Mouse (Mus musculus) layer of hippocampus, adult 9-10 months (tissue): ENCODE measurements around the gene Btbd9.
"Not testable (repeated sequence)": the region's sequence is repeated elsewhere in the genome, so short reads cannot be mapped to it uniquely, and the experiment has no call there.

ENCODE experiments used
- DNase-seq: peaks from one replicate; pipeline ENCODE4 v3.0.0; 2022; ENCODE audit warnings: low spot score

The Btbd9 gene

DNA sequence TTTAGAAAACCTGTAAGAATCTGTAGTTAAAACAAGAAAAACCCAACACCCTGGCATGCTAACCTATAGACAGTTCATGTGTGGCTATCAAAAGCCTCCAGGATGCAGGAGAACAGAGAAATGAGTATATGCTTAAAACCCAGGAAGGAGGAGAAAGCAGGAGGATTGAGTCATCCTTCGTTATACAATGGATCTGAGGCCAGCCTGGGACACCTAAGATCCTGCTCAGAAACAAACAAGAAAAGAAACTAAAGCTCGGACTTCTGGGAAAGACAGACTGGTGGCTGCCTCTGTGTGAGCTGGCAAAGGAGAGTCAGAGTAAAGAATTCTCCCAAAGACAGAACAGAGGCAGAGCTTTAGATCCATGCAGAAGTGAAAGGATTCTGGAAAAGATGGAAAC lies 17.7 kb downstream of the Btbd9 start:
- DNase-seq, result no peak

- no peak for DNase-seq
These were observed 19.8 kb downstream of the Btbd9 start for GRCm38 (mm10) chr17:30556512-30556911.

GRCm38 (mm10) chr17:30553027-30553937 lies 23.0 kb downstream of the Btbd9 start:
- no peak for DNase-seq

GRCm38 (mm10) chr17:30550774-30551107 lies 25.5 kb downstream of the Btbd9 start:
- DNase-seq, result no peak

DNA sequence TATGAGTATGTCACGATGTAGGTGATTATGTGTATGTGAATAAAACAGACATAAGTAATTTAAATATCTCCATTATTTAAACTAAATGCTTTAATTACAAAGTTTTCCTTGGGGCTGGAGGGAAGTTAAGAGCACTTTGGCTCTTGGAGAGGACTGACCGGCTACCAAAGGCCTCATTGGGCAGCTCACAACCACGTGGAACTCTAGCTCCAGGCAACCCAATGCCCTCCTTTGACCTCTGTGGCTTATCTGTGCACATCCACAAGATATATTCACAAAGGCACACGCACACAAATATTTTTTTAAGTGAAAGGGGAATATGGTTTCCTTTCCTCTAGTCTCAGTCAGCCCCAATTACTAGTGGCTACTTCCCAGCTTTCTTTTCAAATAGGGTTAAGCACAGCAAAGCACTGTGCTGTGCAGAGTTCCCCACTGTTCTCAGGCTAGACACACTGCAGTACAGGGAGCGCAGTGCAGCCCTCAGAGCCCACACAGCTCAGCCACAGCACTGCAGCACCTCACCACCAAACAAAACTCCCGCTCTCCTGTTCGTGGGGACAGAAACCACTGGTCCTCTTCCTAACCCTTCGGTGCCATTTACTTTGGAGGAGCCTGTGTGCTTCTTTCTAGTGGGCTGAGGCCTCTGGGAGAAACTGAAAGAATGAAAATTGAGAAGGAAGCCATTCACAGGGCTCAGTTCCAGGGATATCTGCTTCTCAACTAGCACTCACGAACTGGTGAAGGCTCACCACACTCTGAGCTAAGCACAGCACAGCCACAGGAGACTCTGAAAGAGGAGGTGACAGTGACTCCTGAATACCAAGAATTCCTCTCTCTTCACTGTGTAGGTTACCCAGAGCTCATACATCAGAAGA lies 26.2 kb downstream of the Btbd9 start:
- no peak for DNase-seq

- peak; percentile 66 for DNase-seq
These were observed 37.2 kb downstream of the Btbd9 start for GRCm38 (mm10) chr17:30539098-30539497.

- no peak for DNase-seq
These were observed 39.6 kb downstream of the Btbd9 start for GRCm38 (mm10) chr17:30536651-30537050.

DNA sequence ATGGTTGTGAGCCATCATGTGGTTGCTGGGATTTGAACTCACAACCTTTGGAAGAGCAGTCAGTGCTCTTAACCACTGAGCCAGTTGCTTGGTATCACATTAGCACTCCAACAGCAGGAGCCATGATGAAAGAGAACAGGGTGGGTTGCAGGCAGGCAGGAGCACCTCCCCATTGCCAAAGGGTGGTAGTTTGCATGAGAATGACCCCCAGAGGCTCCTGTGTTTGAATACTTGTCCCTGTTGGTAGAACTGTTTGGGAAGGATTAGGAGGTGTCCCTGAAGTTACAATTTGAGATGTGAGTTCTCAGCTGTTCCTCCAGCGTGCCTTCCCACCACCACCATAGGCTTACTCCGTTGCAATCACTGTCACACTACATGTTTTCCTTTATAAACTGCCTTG lies 43.2 kb downstream of the Btbd9 start:
- no peak for DNase-seq

DNA sequence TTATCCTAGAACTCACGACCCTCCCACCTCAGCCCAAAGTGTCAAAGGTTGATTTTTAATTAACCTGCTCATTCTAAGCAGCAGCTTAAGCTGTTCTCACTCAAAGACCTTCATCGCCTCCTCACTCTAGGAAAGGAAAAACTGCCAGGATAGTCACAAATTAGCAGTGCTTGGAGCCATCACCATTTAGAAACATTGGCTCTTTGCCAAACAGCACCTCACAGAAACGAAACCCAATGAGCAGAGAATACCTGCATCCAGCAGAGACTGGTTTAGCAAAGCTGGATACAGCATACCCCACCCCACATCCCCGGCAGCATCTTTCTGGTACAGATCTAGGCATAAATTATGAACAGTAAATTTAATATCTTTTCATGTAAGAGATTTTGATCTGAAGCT lies 45.7 kb downstream of the Btbd9 start:
- no peak for DNase-seq

GRCm38 (mm10) chr17:30529632-30530541 lies 46.4 kb downstream of the Btbd9 start:
- DNase-seq, result no peak

DNA sequence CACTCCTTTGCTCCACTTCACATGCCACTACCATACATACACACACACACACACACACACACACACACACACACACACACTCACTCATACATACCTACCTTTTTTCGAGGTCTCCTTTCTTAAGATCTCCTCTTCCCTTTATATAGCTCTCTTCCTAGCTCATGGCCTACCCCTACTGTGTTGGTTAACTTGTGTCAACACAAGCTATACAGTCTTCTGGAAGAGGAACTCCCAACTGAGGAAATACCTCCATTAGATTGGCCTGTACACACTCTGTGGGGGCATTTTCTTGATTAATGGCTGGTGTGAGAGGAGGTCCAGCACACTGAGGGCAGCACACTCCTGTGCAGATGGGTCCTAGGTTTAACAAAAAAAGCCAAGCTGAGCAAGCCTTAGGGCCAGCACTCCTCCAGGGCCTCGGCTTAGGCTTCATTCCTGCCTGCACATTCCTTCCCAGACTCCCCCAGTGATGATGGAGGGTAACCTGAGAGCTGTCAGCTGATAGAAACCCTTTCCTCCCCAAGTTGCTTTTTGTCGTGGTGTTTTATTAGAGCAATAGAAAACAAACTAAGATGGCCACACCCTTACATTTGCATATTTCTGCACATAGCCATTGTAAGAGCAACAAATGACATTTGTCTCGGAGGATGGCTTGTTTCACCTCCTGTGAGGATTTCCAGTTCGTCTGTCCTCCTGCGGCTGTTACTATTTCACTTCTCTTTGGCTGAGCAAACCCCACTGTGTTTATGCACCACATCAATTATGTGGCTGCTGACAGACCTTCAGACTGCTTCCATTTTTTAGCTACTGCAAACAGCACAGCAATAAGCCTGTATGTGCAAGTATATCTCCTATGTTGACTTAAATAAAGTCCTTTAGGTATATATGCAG lies 50.6 kb downstream of the Btbd9 start:
- no peak for DNase-seq

- DNase-seq, result peak; percentile 68
These were observed 51.8 kb downstream of the Btbd9 start for GRCm38 (mm10) chr17:30524451-30524850.

GRCm38 (mm10) chr17:30523783-30524182 lies 52.5 kb downstream of the Btbd9 start:
- no peak for DNase-seq

- no peak for DNase-seq
These were observed 53.7 kb downstream of the Btbd9 start for GRCm38 (mm10) chr17:30522406-30523078.

DNA sequence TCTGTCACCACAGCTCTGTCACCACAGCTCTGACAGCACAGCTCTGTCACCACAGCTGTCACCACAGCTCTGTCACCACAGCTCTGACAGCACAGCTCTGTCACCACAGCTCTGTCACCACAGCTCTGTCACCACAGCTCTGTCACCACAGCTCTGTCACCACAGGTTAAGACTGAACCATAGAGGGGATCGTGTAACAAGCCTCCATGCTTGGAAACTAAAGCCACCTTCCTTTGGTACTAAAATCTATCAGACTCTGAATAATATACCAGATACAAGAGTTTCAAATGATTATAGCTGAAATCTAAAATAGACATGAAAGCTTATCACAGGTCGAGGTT lies 57.1 kb downstream of the Btbd9 start:
- not testable (repeated sequence) for DNase-seq

GRCm38 (mm10) chr17:30518431-30519171 lies 57.7 kb downstream of the Btbd9 start:
- no peak for DNase-seq

- DNase-seq, result no peak
These were observed 59.5 kb downstream of the Btbd9 start for GRCm38 (mm10) chr17:30516580-30517340.

DNA sequence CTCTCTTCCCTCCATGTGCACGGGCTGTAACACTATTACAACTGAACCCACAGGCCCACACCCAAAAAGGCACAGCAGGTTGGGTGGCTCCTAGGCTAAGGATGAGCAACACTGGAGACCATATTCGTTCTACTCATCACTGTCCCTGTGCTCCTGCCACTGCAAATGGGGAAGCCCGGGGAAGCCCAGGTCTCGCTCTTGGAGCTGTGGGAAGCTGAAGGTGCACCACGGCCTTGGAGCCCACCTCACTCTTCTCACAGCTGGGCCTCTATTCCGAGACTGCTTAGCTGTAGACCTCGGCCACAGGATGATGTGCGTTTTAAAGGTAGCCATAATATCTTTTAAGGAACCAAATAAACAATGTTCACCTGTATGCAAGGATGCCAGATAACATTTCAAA lies 60.9 kb downstream of the Btbd9 start:
- no peak for DNase-seq

- DNase-seq, result no peak
These were observed 63.3 kb downstream of the Btbd9 start for GRCm38 (mm10) chr17:30513034-30513433.
